Mouse (Mus musculus) adrenal gland, adult 18-20 months (tissue): Measurements from ENCODE around the gene Naip5. TPM values are rescaled to one million over a fixed set of nuclear protein-coding genes. Genes with fewer than 3 reads are reported as not detected.

ENCODE experiments used
- total RNA-seq, 2 experiments: library from RNA; stranded (reverse); gene quantifications; 1 replicate in 1 of 2; 2 replicates in 1 of 2; pipeline ENCODE4 v1.2.3; 2021

Gene Naip5
- total RNA-seq, 2 experiments from 2014 or later, result 1.4 to 5.0 TPM

Other genes starting within 250 kb of the Naip5 start
- 10 to 100 TPM; 69.0 to 83.4 TPM for gene Mccc2, start 230.7 kb downstream of the Naip5 start, total RNA-seq
- 10 to 100 TPM; 26.8 to 33.0 TPM for gene Bdp1, start 142.3 kb downstream of the Naip5 start, total RNA-seq
- 10 to 100 TPM; 15.2 to 22.2 TPM for gene Serf1, start 138.3 kb downstream of the Naip5 start, total RNA-seq
- gene Smn1, start 121.5 kb downstream of the Naip5 start, total RNA-seq, result 10 to 100 TPM; 29.5 to 32.4 TPM
- 1 to 10 TPM; 1.8 to 1.9 TPM for gene Naip2, start 44.2 kb downstream of the Naip5 start, total RNA-seq
- under 1 TPM; 0.40 to 0.42 TPM for gene Naip6, start 71.4 kb upstream of the Naip5 start, total RNA-seq
- gene Naip1, start 206.5 kb upstream of the Naip5 start, total RNA-seq, result under 1 TPM; 0.10 to 0.30 TPM
- gene Gtf2h2, start 246.3 kb upstream of the Naip5 start, total RNA-seq, result 10 to 100 TPM; 27.8 to 31.4 TPM